Mouse (Mus musculus) WW6 (cell line): Measurements from ENCODE around the gene Iqcf5.

Experiments
- DNase-seq: peaks from one replicate; pipeline ENCODE4 v3.0.0-alpha.2; 2013; ENCODE audit warnings: low read depth, low spot score

The Iqcf5 gene

GRCm38 (mm10) chr9:106514273-106514672 lies at the start of gene Iqcf5:
TSS of gene Iqcf5 (plus strand) at chr9:106514573.
- no peak for DNase-seq

- DNase-seq = no peak
Observed at GRCm38 (mm10) chr9:106464751-106465541, 49.4 kb upstream of the Iqcf5 start.

GRCm38 (mm10) chr9:106465571-106466200 lies 48.7 kb upstream of the Iqcf5 start, which contains the start of gene Gpr62:
TSS of gene Gpr62 (minus strand) at chr9:106465938.
- DNase-seq = no peak

- DNase-seq = no peak
Observed at GRCm38 (mm10) chr9:106466721-106467120, 47.7 kb upstream of the Iqcf5 start.

- no peak for DNase-seq
Observed at GRCm38 (mm10) chr9:106467746-106468145, 46.6 kb upstream of the Iqcf5 start.

- DNase-seq = no peak
Observed at GRCm38 (mm10) chr9:106469317-106469716, 45.1 kb upstream of the Iqcf5 start.

GRCm38 (mm10) chr9:106469776-106470175 lies 44.6 kb upstream of the Iqcf5 start:
- DNase-seq = no peak

- no peak for DNase-seq
Observed at GRCm38 (mm10) chr9:106470991-106471750, 43.2 kb upstream of the Iqcf5 start.

GRCm38 (mm10) chr9:106471892-106472291 lies 42.5 kb upstream of the Iqcf5 start:
- no peak for DNase-seq

- DNase-seq = no peak
Observed at GRCm38 (mm10) chr9:106472321-106472720, 42.1 kb upstream of the Iqcf5 start.

- no peak for DNase-seq
Observed at GRCm38 (mm10) chr9:106473081-106473752, 41.2 kb upstream of the Iqcf5 start.

- no peak for DNase-seq
Observed at GRCm38 (mm10) chr9:106473753-106474105, 40.6 kb upstream of the Iqcf5 start.

GRCm38 (mm10) chr9:106474456-106474855 lies 39.9 kb upstream of the Iqcf5 start:
- no peak for DNase-seq

GRCm38 (mm10) chr9:106475046-106475445 lies 39.3 kb upstream of the Iqcf5 start:
- DNase-seq = no peak

- no peak for DNase-seq
Observed at GRCm38 (mm10) chr9:106475663-106476001, 38.7 kb upstream of the Iqcf5 start, which contains the start of gene Rrp9. TSS of gene Rrp9 (plus strand) at chr9:106475963.

- DNase-seq = no peak
Observed at GRCm38 (mm10) chr9:106476002-106476923, 38.1 kb upstream of the Iqcf5 start.

GRCm38 (mm10) chr9:106476924-106477484 lies 37.4 kb upstream of the Iqcf5 start, which contains the start of gene Parp3:
TSS of gene Parp3 (minus strand) at chr9:106476949.
- peak; percentile 98 for DNase-seq

GRCm38 (mm10) chr9:106477649-106478048 lies 36.7 kb upstream of the Iqcf5 start:
- no peak for DNase-seq

- DNase-seq = no peak
Observed at GRCm38 (mm10) chr9:106478101-106478500, 36.3 kb upstream of the Iqcf5 start.

- no peak for DNase-seq
Observed at GRCm38 (mm10) chr9:106480541-106480940, 33.8 kb upstream of the Iqcf5 start.
